In the genomic region with DNA sequence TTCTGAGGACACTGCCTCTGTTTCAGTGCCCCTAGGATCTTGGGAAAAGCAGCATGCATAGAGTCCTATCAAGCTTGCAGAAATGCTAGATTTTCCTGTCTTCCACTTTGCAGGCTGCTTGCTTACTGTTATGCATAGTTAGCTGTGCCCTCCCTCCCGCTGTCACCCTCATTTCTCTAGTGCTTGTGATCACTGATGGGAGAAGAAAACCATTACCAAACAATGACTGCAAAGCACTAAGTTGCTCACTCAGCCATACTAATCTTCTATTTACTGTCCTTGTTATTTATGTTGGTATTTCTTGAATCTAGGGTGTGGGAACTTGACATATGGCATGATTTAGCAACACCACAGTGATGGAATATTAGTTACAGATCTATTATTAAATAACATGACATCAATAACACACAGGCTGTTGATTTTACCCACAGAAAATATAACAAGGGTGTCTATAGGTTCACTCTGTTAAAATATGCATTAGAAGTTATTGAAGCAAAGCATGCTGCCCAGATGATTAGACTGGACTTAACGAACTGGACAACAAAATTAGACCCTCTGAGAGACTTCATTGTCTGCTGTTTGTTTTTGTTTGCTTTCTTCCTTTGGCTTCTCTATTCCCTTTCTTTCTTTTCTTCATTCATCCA, we compare ENCODE assay signal across 19 mouse cellular contexts.
DNase-seq lines count a peak whose midpoint lies in the region; ATAC-seq lines count a peak whose summit lies in the region.
"Had no signal": no experiment of that assay in that cellular context is flagged by ENCODE, and none has a peak within 500 bp of the region (broad histone marks: within the 10 kb centered on the region; RNA-seq: fewer than 3 reads in every experiment).

No protein-coding gene starts in this region.

- DNase-seq in embryo, embryonic 10.5 days (ENCODE audit: low spot score), result peak; percentile 5
- no peak for DNase-seq in embryo, embryonic 10 days (ENCODE audit: low spot score)
- no peak for DNase-seq in kidney, adult 18-20 months
- DNase-seq in brain, adult 2 months (ENCODE audit: low read depth, low spot score), result peak; percentile 7
- peak; percentile 5 for DNase-seq in mesoderm, embryonic 11.5 days (ENCODE audit: low read depth, low spot score)
- no peak for DNase-seq in adrenal gland, adult 8-10 months
- DNase-seq in right cerebral cortex, postnatal 25 days, result no peak
- DNase-seq: adrenal gland, postnatal 14 days; cerebellum, adult 2 months; heart, postnatal 10 days; liver, embryonic 13.5 days had no signal

- H3K9me3 ChIP-seq in kidney, embryonic 16.5 days (ENCODE audit: low read length), result no peaks in the 10 kb centered on the region
- H3K9me3 ChIP-seq: embryonic facial prominence, embryonic 13.5 days; forebrain, embryonic 13.5 days; heart, embryonic 10.5 days; limb, embryonic 12.5 days; liver, embryonic 13.5 days had no signal

- no peaks in the 10 kb centered on the region for H3K4me1 ChIP-seq in kidney, embryonic 16.5 days (ENCODE audit: insufficient read depth, low read length)
- H3K4me1 ChIP-seq: embryonic facial prominence, embryonic 13.5 days; forebrain, embryonic 13.5 days; heart, embryonic 10.5 days; limb, embryonic 12.5 days; liver, embryonic 13.5 days had no signal

- H3K27me3 ChIP-seq in kidney, embryonic 16.5 days (ENCODE audit: insufficient read depth, low read length), result no peaks in the 10 kb centered on the region
- H3K27me3 ChIP-seq: CH12.LX; embryonic facial prominence, embryonic 13.5 days; forebrain, embryonic 13.5 days; limb, embryonic 12.5 days; liver, embryonic 13.5 days had no signal

- WGBS in kidney, embryonic 16.5 days, result 34% methylated on average over 2 of the region's 2 CpGs

- peak; percentile 91 for ATAC-seq in kidney, embryonic 16.5 days (ENCODE audit: low FRiP score, low TSS enrichment)
- ATAC-seq: forebrain, embryonic 13.5 days; inflammation-experienced regulatory T-cells, adult 6 months had no signal

- H3K4me2 ChIP-seq in kidney, embryonic 16.5 days (replicated peaks; ENCODE audit: low read depth, low read length), result no peak overlapping the region
- H3K4me2 ChIP-seq: embryonic facial prominence, embryonic 13.5 days; forebrain, embryonic 13.5 days; limb, embryonic 12.5 days; liver, embryonic 13.5 days had no signal

- H3K27ac ChIP-seq in kidney, embryonic 16.5 days (ENCODE audit: low read length), result no peak overlapping the region
- H3K27ac ChIP-seq: embryonic facial prominence, embryonic 13.5 days; forebrain, embryonic 13.5 days; heart, embryonic 10.5 days; left cerebral cortex, adult 2 months; limb, embryonic 12.5 days; liver, embryonic 13.5 days had no signal

- H3K4me3 ChIP-seq in kidney, embryonic 16.5 days (ENCODE audit: low read length), result no peak overlapping the region
- H3K4me3 ChIP-seq: embryonic facial prominence, embryonic 13.5 days; forebrain, embryonic 13.5 days; heart, embryonic 10.5 days; left cerebral cortex, adult 2 months; limb, embryonic 12.5 days; liver, embryonic 13.5 days had no signal

- no peaks in the 10 kb centered on the region for H3K36me3 ChIP-seq in kidney, embryonic 16.5 days (ENCODE audit: insufficient read depth, low read length)
- H3K36me3 ChIP-seq: embryonic facial prominence, embryonic 13.5 days; heart, embryonic 10.5 days; limb, embryonic 12.5 days; liver, embryonic 13.5 days had no signal

- H3K9ac ChIP-seq in kidney, embryonic 16.5 days (replicated peaks; ENCODE audit: low read length), result no peak overlapping the region
- H3K9ac ChIP-seq: embryonic facial prominence, embryonic 13.5 days; forebrain, embryonic 13.5 days; limb, embryonic 12.5 days; liver, embryonic 13.5 days had no signal

Comparison
In these comparisons a context has a peak if more than half of its experiments do, and no peak if none do; other contexts are left out.
1. DNase-seq: peak in embryo, embryonic 10.5 days (single experiment), brain, adult 2 months (single experiment) and mesoderm, embryonic 11.5 days (single experiment); none in embryo, embryonic 10 days (single experiment), kidney, adult 18-20 months (single experiment), adrenal gland, adult 8-10 months (single experiment) and right cerebral cortex, postnatal 25 days (single experiment).